Mouse (Mus musculus) mouse trophoblast stem cell (cell line): ENCODE measurements around the gene 1700023F06Rik.

Experiments
- in situ Hi-C, 2 experiments: fragments of 300-500 bp; cut with MseI, MboI; formaldehyde crosslinking; loops; 2 replicates in 1 of 2; 3 replicates in 1 of 2; pipeline ENCODE4 v1.15.1; 2025

The 1700023F06Rik gene

GRCm38 (mm10) chr11:103208458-103208857, at the start of gene 1700023F06Rik:
Gene 1700023F06Rik (minus strand): TSS chr11:103208558.
- in situ Hi-C loops, result no loop called here

- in situ Hi-C loops, result no loop called here
Measured at GRCm38 (mm10) chr11:103257938-103258481, 49.7 kb upstream of the 1700023F06Rik start.

DNA sequence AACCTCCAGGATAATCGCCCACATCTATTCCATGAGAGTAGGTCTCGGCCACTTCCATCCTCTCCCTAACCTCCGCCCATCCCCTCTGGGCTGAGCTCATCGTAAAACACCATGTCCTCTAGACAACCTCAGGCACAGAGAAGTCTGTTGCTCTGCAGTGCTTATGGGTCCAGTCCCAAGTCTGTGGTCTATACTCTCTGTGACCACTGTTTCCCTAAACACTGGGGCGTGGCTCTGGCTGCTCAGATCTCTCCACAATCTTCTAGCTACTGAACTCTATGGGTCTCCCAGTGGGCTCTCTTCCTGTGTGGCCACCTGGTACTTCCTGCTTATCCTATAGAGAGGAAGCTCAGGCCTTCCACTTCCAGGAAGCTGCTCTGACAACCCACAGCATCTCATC, 45.2 kb upstream of the 1700023F06Rik start:
- in situ Hi-C loops, result no loop called here

GRCm38 (mm10) chr11:103252380-103252779, 44.0 kb upstream of the 1700023F06Rik start:
- in situ Hi-C loops, result no loop called here

- in situ Hi-C loops, result no loop called here
Measured at GRCm38 (mm10) chr11:103250324-103250723, 42.0 kb upstream of the 1700023F06Rik start.

DNA sequence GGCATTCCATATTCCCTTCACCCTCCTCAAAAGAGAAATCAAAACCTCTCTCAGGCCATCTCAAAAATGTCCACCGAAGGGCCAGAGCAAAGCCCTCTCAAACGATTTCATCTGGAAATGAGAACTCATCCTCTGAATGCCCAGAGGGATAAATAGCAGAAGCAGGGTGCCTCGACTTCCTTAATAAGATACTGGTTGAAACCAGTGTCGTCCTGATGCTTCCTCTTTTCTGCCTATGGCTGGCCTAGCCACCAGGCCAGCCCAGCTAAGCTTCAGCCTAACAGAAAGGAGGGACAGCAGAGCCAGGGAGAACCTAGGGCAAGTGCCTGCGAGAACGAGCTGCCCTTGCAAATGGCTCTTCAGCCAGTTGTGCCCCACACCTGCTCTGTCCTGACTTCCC, 41.2 kb upstream of the 1700023F06Rik start:
- in situ Hi-C loops, result no loop called here

DNA sequence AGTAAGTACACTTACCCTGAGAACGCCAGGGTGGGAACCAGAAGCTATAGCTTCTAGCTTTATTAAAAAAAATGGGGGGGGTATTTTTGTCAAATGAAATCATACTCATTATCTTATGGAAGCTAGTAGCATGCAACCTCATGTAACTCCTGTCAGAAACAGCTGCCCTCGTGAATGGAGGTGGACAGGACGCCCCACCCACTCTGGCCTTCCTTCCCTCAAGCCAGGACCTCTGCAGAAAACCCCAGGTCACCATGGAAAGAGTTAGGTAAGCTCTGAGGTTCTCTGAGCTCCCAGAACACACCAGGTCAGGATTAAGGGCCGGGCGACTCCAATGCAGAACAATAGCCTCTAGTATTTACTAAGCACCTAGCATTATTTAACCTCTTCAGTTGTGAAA, 40.5 kb upstream of the 1700023F06Rik start:
- in situ Hi-C loops, result no loop called here

DNA sequence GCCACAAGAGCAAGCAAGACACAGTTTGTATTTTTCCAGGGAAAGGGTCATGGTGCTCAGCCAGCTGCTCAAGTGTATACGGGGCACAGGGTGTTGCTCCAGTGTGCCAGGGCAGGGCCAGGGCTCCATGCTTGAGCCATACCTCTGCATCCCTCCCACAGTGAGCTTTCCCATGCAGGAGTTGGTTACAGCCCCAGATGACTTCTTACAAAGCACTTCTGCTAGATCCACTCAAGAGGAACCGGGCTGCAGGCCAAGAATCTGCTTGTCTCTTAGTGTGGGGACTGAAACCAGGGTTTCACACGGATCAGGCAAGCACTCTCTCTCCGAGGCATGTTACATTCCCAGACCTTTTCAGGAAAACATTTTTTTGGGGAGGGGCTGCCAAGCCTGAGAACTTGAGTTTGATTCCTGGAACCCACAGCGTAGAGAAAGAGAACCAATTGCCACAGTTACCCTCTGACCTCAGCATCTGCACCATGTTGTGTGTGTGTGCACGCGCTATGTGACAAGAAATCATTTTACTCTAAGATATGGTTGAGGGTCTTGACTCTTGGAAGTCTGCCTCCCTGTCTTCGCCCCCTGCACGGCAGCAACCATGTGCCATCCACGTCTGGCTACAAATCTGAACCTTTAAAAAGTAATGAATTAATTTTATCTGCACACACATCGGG, 39.3 kb upstream of the 1700023F06Rik start:
- in situ Hi-C loops, result no loop called here

DNA sequence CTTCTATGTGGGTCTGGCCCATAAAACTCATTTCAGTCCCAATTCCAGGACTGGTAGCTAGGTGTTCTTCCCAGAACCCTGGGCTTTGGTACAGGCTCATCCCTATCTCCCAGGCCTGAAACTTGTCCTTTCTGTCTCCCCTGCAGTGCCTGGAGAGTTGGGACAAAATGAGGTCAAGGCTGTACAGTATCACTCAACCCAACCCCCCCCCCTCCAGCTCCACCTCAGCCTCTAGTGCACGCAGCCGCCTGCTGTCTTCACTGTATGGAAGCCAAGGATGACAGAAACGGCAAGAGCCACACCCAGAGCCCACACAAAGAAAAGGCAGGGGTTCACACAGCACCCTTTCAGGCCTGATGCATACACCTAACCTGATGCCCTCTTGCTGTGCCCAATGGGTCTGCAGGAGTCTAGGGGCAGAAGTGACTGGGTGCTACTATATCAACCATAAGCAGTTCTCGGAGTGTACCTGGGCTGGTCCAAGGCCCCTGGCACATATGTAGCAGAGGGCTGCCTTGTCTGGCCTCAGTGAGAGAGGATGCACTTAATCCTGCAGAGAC, 38.5 kb upstream of the 1700023F06Rik start:
- in situ Hi-C loops, result no loop called here

DNA sequence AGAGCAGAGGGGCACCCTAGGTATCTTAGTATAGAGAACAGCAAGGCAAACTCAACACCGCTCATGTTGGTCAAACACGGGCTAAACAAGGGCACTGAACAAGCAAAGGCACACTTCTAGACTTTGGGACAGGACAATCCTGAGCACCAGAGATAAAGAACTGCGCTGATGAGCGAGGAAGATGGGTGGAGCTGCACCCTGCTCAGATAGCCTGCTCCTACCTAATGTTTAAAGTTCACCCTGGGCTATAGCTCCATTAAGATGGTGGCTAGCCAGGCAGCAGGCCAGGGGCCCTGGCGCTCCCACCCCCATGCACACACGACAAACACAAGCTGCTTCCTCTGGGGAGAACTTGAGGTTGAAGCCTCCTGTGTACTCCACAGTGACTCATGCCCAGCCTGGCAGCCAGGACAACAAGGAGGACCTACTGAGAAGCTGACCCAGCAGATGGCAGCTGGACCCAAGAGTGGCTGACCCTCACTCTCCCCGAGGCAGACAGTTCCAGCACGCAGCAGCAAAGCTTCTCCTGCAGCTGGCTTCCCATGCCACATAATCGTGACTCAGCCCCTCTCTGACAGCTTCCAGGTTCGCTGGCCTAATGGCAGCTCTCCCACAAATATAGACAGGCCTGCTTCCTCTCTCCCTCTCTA, 37.8 kb upstream of the 1700023F06Rik start:
- in situ Hi-C loops, result no loop called here

DNA sequence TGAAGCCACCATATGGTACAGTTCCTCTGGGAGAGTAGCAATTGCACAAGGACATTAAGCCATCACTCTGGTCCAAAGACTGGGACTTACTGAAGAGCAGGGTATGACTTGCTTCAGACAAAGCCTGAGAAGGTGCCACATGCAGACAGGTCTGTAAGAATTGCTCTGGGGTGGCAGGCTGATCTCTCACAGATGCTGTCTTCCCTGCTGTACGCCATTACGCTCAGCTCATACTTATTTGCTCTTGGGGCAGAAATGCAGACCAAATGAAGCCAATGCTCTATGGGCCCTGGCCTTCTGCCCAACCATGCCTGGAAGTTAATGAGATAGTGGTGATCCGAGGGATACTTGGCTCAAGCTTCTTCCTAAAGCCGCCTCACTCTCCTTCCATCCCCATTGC, 36.5 kb upstream of the 1700023F06Rik start:
- in situ Hi-C loops, result no loop called here

DNA sequence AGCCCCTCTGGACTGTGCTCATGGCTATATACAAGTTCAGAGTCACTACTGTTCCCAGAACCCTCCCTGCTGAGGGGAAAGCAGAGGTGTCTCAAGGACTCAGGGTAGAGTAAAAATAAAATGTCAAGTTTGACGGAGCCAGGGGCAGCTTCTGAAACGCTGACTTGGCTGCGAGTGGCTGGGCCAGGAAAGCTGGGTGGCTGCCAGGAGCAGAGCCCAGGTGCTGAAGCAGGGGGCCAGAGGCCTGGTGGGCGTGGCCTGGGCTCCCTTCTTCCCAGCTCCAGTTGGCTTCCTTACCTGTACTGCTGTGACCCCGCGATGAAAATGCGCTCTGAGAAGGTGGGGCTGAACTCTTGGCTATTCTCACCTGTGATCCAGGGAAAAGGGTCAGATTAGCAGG, 32.4 kb upstream of the 1700023F06Rik start:
- in situ Hi-C loops, result no loop called here

GRCm38 (mm10) chr11:103237757-103238156, 29.4 kb upstream of the 1700023F06Rik start:
- in situ Hi-C loops, result no loop called here

DNA sequence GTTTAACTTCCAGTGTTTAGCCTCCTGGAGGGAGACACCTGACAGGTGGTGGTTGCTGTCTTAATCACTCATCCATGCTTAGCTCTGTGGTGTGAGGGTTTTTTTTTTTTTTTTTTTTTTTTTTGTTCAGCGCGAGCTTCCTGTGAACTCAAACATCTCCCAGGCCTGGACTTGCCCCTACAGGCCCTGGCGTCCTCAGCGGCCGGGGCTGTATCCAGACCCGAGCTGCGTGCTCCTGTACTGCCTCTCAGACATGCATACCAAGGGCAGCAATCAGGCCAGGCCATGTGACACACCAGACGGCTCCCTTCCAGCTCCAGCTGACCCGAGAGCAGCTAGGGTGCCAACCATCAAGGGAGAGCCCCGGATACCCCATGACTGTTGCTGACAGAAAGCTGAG, 28.5 kb upstream of the 1700023F06Rik start:
- in situ Hi-C loops, result no loop called here

DNA sequence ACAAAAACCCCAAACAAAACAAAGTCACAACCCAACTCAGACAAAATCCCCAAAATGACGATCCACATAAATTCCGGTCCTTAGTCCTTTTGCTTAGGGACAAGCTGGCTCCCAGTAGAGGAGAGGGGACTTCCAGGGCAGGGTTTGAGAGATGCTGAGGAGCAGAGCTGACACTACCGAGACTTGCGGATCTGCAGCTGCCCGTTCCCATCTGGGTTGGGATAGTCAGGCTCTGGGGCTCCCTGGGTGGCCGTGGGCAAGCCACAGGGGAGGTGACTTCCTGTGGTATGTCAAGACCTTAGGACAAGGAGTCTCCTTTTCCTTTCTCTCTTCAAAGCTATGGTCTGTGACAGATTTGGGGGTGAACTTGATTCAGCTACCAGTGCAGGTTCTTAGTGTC, 28.1 kb upstream of the 1700023F06Rik start:
- in situ Hi-C loops, result no loop called here

DNA sequence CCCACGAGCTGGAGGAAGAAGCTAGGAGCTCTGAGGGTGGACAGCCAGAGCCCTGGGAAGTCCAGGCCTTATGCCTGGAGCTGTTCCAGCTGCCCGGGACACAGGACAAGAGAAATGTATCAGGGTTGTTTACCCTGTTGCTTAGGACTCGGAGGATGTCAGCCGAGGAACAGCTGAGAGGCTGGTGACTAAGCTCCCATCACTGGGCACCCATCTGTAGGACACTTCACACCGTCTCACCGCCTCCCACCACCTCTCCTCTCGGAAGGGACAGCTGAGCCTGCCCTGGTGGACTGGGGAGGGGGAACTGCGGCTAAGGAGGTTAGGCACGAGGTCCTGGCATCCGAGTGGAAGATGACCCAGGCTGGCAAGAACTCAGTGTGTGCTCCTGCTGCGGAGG, 27.3 kb upstream of the 1700023F06Rik start:
- in situ Hi-C loops, result no loop called here

- in situ Hi-C loops, result loop anchor here in 1 of 2 experiments (5.0 kb wide), 1 partner anchor 93 kb away; no protein-coding TSS in a partner anchor
Measured at GRCm38 (mm10) chr11:103234447-103234846, 26.1 kb upstream of the 1700023F06Rik start.

DNA sequence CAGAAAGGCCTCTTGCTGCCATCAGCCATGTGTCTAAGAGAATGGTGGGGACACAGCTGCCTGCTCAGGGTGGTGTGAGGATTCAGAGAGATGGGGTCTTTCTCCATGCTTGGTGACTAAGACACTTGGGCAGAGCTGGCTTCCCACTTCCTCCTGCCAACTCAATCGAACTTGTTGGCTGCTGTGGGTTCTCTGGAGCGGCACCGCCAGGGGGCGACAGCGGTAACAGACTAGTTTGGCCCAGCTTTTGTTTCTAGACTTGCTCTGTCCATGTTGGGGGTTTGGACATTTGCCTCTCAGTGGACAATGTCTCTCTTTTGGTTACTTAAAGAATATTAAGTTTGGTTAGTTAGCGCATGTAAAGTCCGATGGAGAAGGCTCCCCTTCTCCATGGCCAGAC, 24.6 kb upstream of the 1700023F06Rik start:
- in situ Hi-C loops, result loop anchor here in 1 of 2 experiments (5.0 kb wide), 1 partner anchor 94 kb away; no protein-coding TSS in a partner anchor

DNA sequence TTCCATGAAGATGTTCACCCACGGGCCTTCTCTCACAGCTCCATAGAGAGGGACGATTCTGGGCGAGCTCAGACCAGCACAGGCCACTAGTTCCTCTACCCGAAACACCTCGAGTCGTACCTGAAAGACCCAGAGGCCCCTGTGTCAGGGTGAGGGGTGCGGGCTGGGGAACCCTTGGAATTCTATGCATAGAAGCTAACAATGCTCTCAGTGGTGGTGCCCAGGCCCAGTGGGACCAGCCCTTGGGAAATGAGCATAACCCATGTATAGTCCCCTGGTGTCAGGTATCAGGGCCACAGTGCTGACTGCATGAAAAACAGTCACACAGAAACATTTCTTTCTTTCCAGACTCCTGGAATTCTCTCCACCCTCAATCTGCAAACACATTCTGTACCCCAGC, 23.0 kb upstream of the 1700023F06Rik start:
- in situ Hi-C loops, result loop anchor here in 1 of 2 experiments (5.0 kb wide), 1 partner anchor 96 kb away; no protein-coding TSS in a partner anchor

- in situ Hi-C loops, result loop anchor here in 1 of 2 experiments (5.0 kb wide), 1 partner anchor 97 kb away; no protein-coding TSS in a partner anchor
Measured at GRCm38 (mm10) chr11:103230626-103231025, 22.3 kb upstream of the 1700023F06Rik start.

DNA sequence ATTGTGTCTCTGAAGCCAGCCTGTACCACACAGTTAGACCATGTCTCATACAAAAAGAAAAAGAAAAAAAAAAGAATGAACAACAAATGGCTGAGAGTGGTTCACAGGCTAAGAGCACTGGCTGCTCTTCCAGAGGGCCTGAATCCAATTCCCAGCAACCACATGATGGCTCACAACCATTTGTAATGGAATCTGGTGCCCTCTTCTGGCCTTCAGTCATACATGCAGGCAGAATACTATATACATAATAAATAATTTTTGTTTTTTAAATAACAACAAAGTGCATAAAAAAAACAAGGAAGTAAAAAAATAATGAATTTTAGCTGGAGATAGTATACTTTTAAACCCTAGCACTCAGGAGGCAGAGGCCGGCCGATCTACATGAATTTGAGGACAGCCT, 21.2 kb upstream of the 1700023F06Rik start:
- in situ Hi-C loops, result loop anchor here in 1 of 2 experiments (5.0 kb wide), 1 partner anchor 98 kb away; no protein-coding TSS in a partner anchor

- in situ Hi-C loops, result no loop called here
Measured at GRCm38 (mm10) chr11:103223951-103224456, 15.6 kb upstream of the 1700023F06Rik start.
